Mouse (Mus musculus) thymus, postnatal 4 days (tissue): Measurements from ENCODE around the gene Tmem86b.
"Not testable (repeated sequence)": the region's sequence is repeated elsewhere in the genome, so short reads cannot be mapped to it uniquely, and the experiment has no call there.

ENCODE experiments used
- DNase-seq: peaks from one replicate; pipeline ENCODE4 v3.0.0; 2021

The Tmem86b gene

GRCm38 (mm10) chr7:4647291-4647690, 16.1 kb upstream of the Tmem86b start:
- peak; percentile 20 for DNase-seq

- DNase-seq, result peak; percentile 9
These were observed 15.6 kb upstream of the Tmem86b start for GRCm38 (mm10) chr7:4646806-4647205.

GRCm38 (mm10) chr7:4643225-4643624, 12.0 kb upstream of the Tmem86b start:
- DNase-seq, result peak; percentile 4

- DNase-seq, result peak; percentile 8
These were observed 10.7 kb upstream of the Tmem86b start for GRCm38 (mm10) chr7:4641956-4642355.

GRCm38 (mm10) chr7:4641155-4641554, 9.9 kb upstream of the Tmem86b start:
- peak; percentile 20 for DNase-seq

- no peak for DNase-seq
These were observed 5.0 kb upstream of the Tmem86b start for GRCm38 (mm10) chr7:4636179-4636578.

GRCm38 (mm10) chr7:4630198-4630597, 1.0 kb downstream of the Tmem86b start:
- no peak for DNase-seq

- no peak for DNase-seq
These were observed 1.6 kb downstream of the Tmem86b start for GRCm38 (mm10) chr7:4629586-4629985.

- DNase-seq, result no peak
These were observed 5.3 kb downstream of the Tmem86b start for GRCm38 (mm10) chr7:4625928-4626327.

GRCm38 (mm10) chr7:4624343-4624742, 6.9 kb downstream of the Tmem86b start:
- DNase-seq, result peak; percentile 59

GRCm38 (mm10) chr7:4623544-4624189, 7.6 kb downstream of the Tmem86b start:
- peak; percentile 88 for DNase-seq

- DNase-seq, result peak; percentile 84
These were observed 11.2 kb downstream of the Tmem86b start for GRCm38 (mm10) chr7:4619979-4620378.

- DNase-seq, result no peak
These were observed 17.4 kb downstream of the Tmem86b start for GRCm38 (mm10) chr7:4613740-4614403.

- DNase-seq, result no peak
These were observed 18.3 kb downstream of the Tmem86b start for GRCm38 (mm10) chr7:4612956-4613355.

- no peak for DNase-seq
These were observed 18.8 kb downstream of the Tmem86b start for GRCm38 (mm10) chr7:4612386-4612785.

GRCm38 (mm10) chr7:4611921-4612341, 19.3 kb downstream of the Tmem86b start:
- no peak for DNase-seq

GRCm38 (mm10) chr7:4611511-4611910, 19.7 kb downstream of the Tmem86b start:
- DNase-seq, result no peak

- DNase-seq, result no peak
These were observed 23.2 kb downstream of the Tmem86b start for GRCm38 (mm10) chr7:4608002-4608401.

- no peak for DNase-seq
These were observed 27.3 kb downstream of the Tmem86b start, which contains the start of gene Ptprh for GRCm38 (mm10) chr7:4603873-4604272. Ptprh (minus strand) TSS chr7:4604041.

- DNase-seq, result no peak
These were observed 28.3 kb downstream of the Tmem86b start for GRCm38 (mm10) chr7:4602969-4603368.

GRCm38 (mm10) chr7:4597046-4597445, 34.2 kb downstream of the Tmem86b start:
- DNase-seq, result not testable (repeated sequence)

- DNase-seq, result not testable (repeated sequence)
These were observed 49.7 kb downstream of the Tmem86b start for GRCm38 (mm10) chr7:4581481-4581880.
